Mouse (Mus musculus) left cerebral cortex, adult 9 months (tissue): Measurements from ENCODE around the gene E2f8.

Experiments
- DNase-seq, 2 experiments: peaks; one replicate each; pipeline ENCODE4 v3.0.0; 2022; ENCODE audit warnings: low spot score in 2 of 2

Gene E2f8

DNA sequence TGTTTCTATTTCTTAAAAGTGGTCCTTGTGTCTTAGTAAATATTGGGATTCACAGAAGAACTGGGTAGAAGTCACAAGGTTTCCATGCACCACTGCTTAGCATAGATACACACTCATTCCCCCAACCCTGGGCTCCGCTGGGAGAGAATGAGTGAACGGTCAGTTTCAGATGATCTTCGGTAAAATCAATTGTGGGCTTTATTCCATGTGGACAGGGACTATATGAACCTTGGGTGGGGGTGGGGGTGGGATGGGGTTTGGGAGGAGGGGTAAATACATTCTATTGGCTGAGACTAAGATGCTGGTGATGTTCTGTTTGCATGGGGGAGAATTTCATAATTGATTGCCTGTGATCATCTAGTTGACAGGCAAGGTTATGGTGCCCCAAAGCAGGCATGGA is 25.9 kb downstream of the E2f8 start:
- no peak for DNase-seq

GRCm38 (mm10) chr7:48853496-48853895 is 27.9 kb downstream of the E2f8 start:
- DNase-seq = no peak

DNA sequence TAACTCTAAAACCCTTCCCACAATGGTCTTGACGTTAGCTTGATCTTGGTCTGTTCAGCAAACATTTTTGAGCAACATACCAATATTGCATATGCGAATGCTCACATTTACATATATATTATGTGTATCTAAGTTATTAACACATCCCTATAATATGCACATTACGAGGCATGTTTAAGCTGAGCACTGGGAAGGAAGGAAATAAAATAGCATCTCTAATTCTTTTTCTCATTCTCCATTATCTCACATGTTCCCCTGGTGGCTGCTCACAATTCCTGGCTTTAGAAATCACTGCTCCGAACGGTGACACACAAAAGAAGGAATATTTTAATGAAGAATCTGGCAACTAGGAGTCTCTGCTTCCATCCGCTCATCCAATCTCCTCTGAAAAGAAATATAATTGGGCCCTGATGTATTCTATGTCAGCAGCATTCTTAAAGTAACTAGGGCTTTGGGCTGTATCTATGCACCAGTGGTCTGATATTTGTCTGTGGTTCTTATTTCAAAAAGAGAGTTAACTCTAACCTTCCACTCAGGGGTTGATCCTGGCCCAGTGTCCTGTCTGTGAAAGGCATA is 29.8 kb downstream of the E2f8 start:
- no peak for DNase-seq

GRCm38 (mm10) chr7:48847820-48848650 is 33.4 kb downstream of the E2f8 start, which contains the start of gene Csrp3:
Csrp3 (minus strand) TSS chr7:48848033.
- no peak for DNase-seq

GRCm38 (mm10) chr7:48846755-48847154 is 34.6 kb downstream of the E2f8 start:
- no peak for DNase-seq

- no peak for DNase-seq
Measured at GRCm38 (mm10) chr7:48845213-48845973, 36.0 kb downstream of the E2f8 start.

- DNase-seq = no peak
Measured at GRCm38 (mm10) chr7:48843541-48843940, 37.9 kb downstream of the E2f8 start.

- no peak for DNase-seq
Measured at GRCm38 (mm10) chr7:48842353-48842752, 39.0 kb downstream of the E2f8 start.

- no peak for DNase-seq
Measured at GRCm38 (mm10) chr7:48841538-48841937, 39.9 kb downstream of the E2f8 start.

- no peak for DNase-seq
Measured at GRCm38 (mm10) chr7:48840545-48840944, 40.9 kb downstream of the E2f8 start.

GRCm38 (mm10) chr7:48838434-48838833 is 43.0 kb downstream of the E2f8 start:
- DNase-seq = no peak

DNA sequence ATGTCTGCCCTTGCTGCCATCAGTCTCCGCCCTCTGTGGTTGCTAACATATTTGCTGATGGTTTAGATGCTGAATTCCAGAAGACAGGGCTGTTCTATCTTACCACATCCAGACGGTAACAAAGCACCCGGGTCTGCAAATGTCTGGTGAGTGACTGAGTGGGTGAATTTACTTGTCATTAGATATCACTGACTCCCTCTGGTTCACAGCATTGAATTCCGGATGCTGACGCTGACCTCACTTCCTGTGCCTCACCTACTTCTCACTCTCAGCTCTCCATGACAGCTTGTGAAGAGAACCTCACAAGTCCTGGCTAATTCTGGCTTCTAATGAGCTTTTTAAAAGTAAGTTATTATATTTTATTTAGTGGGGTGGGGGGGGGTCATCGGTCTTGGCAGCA is 44.4 kb downstream of the E2f8 start:
- no peak for DNase-seq

DNA sequence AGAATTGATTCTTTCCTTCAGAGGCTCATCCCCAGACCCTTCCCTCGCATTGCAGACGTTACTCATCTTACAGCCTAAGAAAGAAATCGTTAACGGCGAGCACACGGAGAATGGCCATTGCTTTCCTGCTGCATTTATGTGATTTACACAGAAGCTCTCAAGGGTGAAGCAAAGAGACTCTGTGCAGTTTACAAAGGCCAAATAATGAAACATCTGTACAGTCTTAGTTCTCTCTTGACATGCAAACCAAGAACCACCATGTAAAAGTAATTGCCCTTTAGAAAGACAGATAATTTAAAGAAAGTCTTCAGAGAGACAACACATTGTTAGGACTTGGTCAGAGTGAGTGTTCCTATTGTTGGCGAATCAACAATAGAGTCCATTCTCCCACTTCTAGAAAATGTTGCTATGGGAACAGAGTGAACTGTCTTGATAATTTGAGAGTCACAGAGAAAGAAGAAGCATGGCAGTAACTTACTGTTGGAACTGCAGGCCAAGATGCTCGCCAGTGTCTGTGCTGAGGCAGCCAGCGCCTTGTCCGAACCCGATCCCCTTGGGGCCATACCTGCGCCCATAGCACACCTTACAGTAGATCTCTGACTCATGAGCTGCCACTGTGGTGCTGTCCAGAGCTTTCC is 46.3 kb downstream of the E2f8 start:
- DNase-seq = no peak

GRCm38 (mm10) chr7:48834371-48834970 is 46.9 kb downstream of the E2f8 start:
- DNase-seq = no peak

DNA sequence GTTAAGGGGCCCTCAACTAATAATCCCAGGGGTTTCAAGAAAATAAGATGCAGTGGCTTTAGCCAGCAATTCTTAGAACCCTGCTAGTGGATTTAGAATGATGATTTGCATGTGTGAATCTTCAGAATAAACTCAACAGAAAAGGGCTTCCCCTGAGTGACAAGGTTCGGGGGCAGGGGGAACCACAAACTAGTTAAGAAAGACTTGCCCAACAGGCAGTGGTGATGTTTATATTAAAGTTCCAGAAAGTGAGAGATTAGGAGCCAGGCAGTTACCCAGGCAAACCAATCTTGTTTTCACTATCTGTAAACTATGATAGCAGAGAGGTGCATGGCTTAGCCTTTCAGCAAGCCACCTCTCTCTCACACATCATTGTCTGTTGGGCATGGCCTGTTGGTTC is 48.7 kb downstream of the E2f8 start:
- DNase-seq = no peak

DNA sequence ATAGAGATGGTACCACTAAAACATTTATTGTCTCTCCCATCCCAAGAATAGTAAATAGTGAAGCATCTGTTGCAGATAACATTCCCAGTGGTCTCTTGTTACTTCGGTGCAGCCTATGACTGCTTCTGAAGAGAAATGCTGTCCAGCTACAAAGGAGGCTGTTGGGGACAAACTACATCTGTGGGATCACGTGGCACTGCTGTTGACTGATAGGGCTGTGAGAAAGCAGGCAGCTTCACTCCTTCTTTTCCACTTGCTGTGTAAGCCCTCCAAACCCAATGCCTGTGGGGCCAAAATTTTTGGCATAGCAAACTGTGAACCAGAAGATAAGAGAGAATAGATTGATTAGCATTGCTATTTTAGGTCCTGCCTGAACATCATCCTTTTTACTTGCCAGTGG is 51.0 kb downstream of the E2f8 start:
- DNase-seq = no peak

- DNase-seq = no peak
Measured at GRCm38 (mm10) chr7:48829177-48829910, 52.1 kb downstream of the E2f8 start.

DNA sequence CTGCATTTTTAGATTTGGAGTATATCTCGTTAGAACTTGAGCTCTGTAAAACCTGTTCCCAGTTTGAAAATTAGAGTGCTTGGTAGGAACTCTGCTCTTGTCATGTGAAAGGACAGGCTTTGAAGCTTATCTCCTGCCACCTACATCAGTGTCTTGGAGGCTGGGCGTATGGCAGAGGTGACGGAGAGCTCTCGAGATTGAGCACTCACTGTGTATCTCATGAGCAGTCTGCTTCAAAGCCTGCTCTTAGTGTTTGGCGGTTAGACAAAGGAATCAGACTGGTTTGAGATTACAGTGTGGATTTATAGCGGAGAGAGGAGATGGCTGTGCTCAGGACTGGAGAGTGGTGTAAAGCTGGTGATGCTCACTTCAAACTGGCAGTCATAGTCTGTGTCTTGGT is 56.2 kb downstream of the E2f8 start:
- no peak for DNase-seq

GRCm38 (mm10) chr7:48824671-48825070 is 56.7 kb downstream of the E2f8 start:
- DNase-seq = no peak

DNA sequence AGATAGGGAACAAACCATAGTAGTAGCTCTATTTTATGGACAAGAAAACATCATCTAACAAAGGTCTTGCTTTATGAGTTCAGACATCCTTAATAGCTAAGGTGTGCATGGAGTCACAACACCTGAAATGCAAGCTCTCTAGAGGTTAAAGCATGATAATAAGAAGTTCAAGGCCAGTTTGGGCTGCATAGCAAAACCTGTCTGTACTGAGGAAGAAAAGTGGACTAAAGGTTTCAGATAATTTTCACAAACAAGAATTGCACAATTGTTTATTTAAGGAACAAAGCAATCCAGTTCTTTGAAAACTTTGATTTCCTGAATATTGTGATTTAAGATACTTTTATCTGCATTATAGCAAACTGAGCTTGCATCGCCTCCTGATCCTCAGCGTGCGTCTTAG is 57.8 kb downstream of the E2f8 start:
- no peak for DNase-seq

GRCm38 (mm10) chr7:48821654-48822053 is 59.7 kb downstream of the E2f8 start:
- no peak for DNase-seq
